Mouse (Mus musculus): ENCODE results near the gene Spo11. TPM values are rescaled to one million over a fixed set of nuclear protein-coding genes. Genes with fewer than 3 reads are reported as not detected.

Gene Spo11
- polyA plus RNA-seq, 1 experiment from 2014 or later: 1.0 TPM

DNA sequence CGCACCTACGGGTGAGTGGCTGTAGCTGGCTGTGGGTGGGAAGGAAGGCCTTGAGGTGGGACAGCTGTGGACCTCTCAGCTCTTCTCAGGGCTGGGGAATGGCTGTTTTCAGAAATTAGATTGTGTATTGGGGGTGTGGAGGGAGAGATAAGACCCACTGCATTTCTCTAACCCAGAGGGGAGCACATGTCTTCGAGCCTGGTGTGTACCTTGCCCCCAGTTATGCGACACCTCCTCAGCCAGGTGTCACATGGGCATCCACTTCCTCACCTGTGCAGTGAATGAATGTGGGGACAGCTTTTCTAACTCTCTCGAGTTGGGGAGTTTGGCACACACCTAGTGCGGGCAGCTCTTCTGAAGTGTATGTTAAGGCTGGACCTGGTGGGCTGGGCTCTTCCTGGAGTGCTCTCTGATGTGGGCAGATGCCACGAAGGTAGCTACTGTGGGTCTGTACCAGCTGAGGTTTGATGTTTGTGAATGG is 45.9 kb downstream of the Spo11 start:
- peak overlapping the region; percentile 83 for H3K4me2 ChIP-seq (replicated peaks)
- ATAC-seq (ENCODE audit: low FRiP score) (no peak), DNase-seq (ENCODE audit: low spot score) (no peak)
- WGBS: 89% methylated on average over 7 of the region's 7 CpGs
- H3K9ac ChIP-seq: peak overlapping the region; percentile 80
- peaks cover 22% of the 10 kb centered on the region for H3K27me3 ChIP-seq (ENCODE audit: control insufficient read depth, insufficient read depth, low read length)
- no peaks in the 10 kb centered on the region for H3K9me3 ChIP-seq (ENCODE audit: control insufficient read depth, low read length)
- H3K4me1 ChIP-seq (replicated peaks; ENCODE audit: control insufficient read depth, insufficient read depth, low read length): peaks cover 40% of the 10 kb centered on the region
- peak overlapping the region; percentile 89 for H3K4me3 ChIP-seq (replicated peaks; ENCODE audit: low read length)
- no peak overlapping the region for H3K27ac ChIP-seq
- 0 out of 2 replicates have a peak, but pooled peaks cover 8% of the 10 kb centered on the region for H3K36me3 ChIP-seq (replicated peaks; ENCODE audit: control insufficient read depth, insufficient read depth)

DNA sequence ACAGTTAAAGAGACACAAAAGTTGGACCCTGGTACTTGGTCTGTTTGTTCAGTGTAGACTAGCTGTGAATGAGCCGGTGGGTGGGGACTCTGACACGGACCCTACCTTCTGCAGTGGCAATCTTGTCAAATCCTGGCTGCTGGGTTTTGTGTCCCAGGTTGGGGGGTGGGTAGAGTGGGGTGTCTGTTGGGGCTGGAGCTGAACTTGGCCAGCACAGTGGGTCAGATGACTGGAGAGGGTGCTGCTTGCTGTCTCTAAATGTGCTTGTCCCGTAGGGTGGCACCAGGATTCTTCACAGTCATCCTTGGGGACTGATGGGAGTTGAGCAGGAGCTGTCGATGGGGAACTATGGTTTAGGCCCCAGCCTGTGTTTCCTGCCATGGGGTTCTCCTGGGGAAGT is 46.5 kb downstream of the Spo11 start:
- no peak overlapping the region for H3K27ac ChIP-seq
- H3K9me3 ChIP-seq (ENCODE audit: control insufficient read depth, low read length): no peaks in the 10 kb centered on the region
- no peak for ATAC-seq (ENCODE audit: low FRiP score)
- WGBS: 81% methylated on average over 4 of the region's 4 CpGs
- H3K4me3 ChIP-seq (replicated peaks; ENCODE audit: low read length): no peak overlapping the region
- H3K4me1 ChIP-seq (replicated peaks; ENCODE audit: control insufficient read depth, insufficient read depth, low read length): peaks cover 40% of the 10 kb centered on the region
- H3K27me3 ChIP-seq (ENCODE audit: control insufficient read depth, insufficient read depth, low read length): peaks cover 16% of the 10 kb centered on the region
- no peak overlapping the region for H3K9ac ChIP-seq
- DNase-seq (ENCODE audit: low spot score): no peak
- H3K4me2 ChIP-seq (replicated peaks): no peak overlapping the region
- 0 out of 2 replicates have a peak, but pooled peaks cover 8% of the 10 kb centered on the region for H3K36me3 ChIP-seq (replicated peaks; ENCODE audit: control insufficient read depth, insufficient read depth)

DNA sequence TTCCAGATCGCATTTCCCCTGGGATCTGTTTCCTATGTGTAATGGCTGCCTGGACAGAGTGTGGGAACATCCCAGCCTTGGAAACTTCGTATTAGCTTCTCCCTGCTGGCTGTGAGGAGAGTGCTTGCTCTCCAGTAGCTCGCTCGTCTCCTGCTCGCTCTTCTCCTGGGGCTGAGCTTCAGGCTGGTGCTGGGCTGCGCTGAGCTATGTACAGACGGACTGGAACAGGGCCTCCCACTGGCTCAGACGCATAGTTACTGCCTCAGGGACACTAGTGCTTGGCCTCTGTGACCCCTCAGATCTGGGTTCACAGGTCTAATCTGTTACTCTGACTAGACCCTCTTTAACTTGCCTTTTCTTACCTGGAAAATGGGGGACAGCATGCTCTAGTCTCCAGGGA is 46.9 kb downstream of the Spo11 start:
- H3K9ac ChIP-seq: no peak overlapping the region
- ATAC-seq (ENCODE audit: low FRiP score) (no peak), DNase-seq (ENCODE audit: low spot score) (no peak)
- H3K36me3 ChIP-seq (replicated peaks; ENCODE audit: control insufficient read depth, insufficient read depth): 0 out of 2 replicates have a peak, but pooled peaks cover 8% of the 10 kb centered on the region
- H3K27me3 ChIP-seq (ENCODE audit: control insufficient read depth, insufficient read depth, low read length): peaks cover 14% of the 10 kb centered on the region; the same call in 1 of the 2 replicates
- H3K9me3 ChIP-seq (ENCODE audit: control insufficient read depth, low read length): no peaks in the 10 kb centered on the region
- no peak overlapping the region for H3K4me2 ChIP-seq (replicated peaks)
- WGBS: 68% methylated on average over 8 of the region's 8 CpGs
- H3K27ac ChIP-seq: no peak overlapping the region
- peaks cover 40% of the 10 kb centered on the region for H3K4me1 ChIP-seq (replicated peaks; ENCODE audit: control insufficient read depth, insufficient read depth, low read length)
- no peak overlapping the region for H3K4me3 ChIP-seq (replicated peaks; ENCODE audit: low read length)

DNA sequence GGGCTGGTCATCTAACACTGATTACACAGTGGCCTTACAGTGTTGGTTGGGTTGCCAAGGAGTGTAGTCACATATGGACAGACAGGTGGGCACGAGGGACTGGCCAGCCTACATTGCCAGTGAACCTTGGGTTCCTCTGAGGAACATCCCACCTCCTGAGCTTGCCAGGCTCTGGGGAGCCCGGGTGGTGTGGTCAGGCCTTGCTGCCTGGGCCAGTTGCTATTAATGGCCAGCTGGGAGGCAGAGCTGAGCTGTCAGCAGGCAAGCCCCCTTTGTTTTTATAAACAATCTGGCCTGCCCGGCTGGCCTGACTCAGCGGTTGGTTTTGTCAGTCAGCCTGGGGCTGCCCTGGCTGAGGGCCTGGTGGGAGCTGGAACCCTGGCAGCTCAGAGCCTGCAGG is 47.4 kb downstream of the Spo11 start:
- DNase-seq (ENCODE audit: low spot score) (peak; percentile 40), ATAC-seq (ENCODE audit: low FRiP score) (no peak)
- Histone ChIP-seq H3K9me3 (ENCODE audit: control insufficient read depth, low read length) (no peaks in the 10 kb centered on the region), H3K4me3 (replicated peaks; ENCODE audit: low read length) (no peak overlapping the region), H3K9ac (0 out of 2 replicates have a peak overlapping the region, but pooled peaks have one; percentile 11), H3K36me3 (replicated peaks; ENCODE audit: control insufficient read depth, insufficient read depth) (peaks cover 14% of the 10 kb centered on the region; the same call in 1 of the 2 replicates), H3K4me2 (replicated peaks) (no peak overlapping the region; the same call in 1 of the 2 replicates), H3K27ac (no peak overlapping the region), H3K4me1 (replicated peaks; ENCODE audit: control insufficient read depth, insufficient read depth, low read length) (peaks cover 38% of the 10 kb centered on the region), H3K27me3 (ENCODE audit: control insufficient read depth, insufficient read depth, low read length) (peaks cover 12% of the 10 kb centered on the region; the same call in 1 of the 2 replicates)
- WGBS: 16% methylated on average over 4 of the region's 4 CpGs

DNA sequence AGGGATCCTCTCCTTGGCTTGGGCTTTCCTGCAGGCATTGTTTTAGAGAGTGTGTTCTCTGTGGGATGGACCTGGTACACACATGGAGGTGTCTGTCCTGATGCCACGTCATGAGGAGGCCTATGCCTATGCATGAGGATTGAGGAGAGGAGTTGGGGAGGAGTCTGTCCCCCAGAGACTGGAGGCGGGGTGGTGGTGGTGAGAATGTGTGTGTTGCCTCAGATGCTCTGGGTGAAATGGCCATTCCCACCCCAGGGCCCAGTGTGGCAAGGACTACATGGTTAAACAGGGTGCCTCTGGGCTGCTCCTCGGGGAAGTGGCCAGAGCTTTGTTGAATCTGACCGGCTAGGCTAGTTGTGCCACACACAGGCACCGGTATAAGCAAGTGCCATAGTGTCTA is 48.8 kb downstream of the Spo11 start:
- no peak for ATAC-seq (ENCODE audit: low FRiP score)
- DNase-seq (ENCODE audit: low spot score): no peak
- Histone ChIP-seq H3K36me3 (replicated peaks; ENCODE audit: control insufficient read depth, insufficient read depth) (peaks cover 17% of the 10 kb centered on the region), H3K9me3 (ENCODE audit: control insufficient read depth, low read length) (no peaks in the 10 kb centered on the region), H3K4me2 (replicated peaks) (no peak overlapping the region), H3K9ac (no peak overlapping the region), H3K4me3 (replicated peaks; ENCODE audit: low read length) (no peak overlapping the region), H3K27me3 (ENCODE audit: control insufficient read depth, insufficient read depth, low read length) (no peaks in the 10 kb centered on the region), H3K27ac (no peak overlapping the region), H3K4me1 (replicated peaks; ENCODE audit: control insufficient read depth, insufficient read depth, low read length) (peaks cover 32% of the 10 kb centered on the region)
- WGBS: 84% methylated on average over 5 of the region's 5 CpGs

DNA sequence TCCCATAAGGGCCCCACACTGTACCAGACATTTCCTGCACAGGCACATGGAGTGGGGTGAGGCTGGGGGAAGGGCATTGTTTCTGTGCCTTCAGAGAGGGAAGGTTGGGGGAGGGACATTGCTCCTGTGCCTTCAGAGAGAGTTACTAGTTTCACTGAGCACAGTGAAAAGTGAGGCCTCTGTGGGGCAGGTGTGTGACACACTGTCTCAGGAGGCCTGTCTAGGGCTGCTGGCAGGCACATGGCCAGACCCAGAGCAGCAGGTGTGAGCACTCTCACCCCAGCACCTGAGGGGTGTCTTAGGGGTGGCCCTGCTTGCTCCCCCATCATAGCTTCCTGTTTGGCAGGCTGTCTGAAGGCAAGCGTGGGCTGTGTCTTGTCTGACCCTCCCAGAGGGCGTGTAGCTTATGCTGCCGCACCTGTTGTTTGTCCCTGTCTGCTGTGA is 49.2 kb downstream of the Spo11 start:
- peaks cover 32% of the 10 kb centered on the region for H3K4me1 ChIP-seq (replicated peaks; ENCODE audit: control insufficient read depth, insufficient read depth, low read length)
- WGBS: 79% methylated on average over 3 of the region's 3 CpGs
- no peak for ATAC-seq (ENCODE audit: low FRiP score)

DNA sequence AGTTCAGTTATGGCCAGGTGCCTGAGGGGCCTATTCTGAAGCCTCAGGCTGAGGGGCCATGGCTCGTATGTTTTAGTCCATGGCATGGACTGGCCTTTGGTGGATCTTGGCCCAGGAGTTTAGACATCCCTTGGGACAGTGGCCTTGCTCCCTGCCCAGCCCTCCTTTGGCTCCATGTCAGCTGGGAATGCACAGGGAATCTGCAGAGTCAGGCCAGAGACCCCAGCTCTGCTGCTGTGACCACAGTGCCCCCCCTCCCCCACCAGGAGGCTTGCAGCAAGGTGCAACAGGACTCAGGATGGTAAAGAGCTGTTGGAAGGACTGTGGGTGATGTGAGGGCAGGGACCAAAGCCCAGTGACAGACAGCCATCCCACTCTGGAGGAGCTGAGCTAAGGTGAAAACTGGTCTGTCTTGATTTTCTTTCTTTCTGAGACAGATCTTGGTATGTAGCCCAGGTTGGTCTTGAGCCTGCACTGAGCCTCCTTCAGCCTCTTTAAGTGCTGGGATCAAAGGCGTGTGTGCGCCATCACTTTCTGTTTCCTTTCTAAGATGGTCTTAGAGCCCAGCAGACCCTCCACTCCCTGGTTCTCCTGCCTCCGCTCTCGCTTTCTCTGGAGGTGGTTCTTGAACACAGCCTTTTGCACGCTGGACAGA is 49.8 kb downstream of the Spo11 start:
- 97% methylated on average over 6 of the region's 6 CpGs for whole genome bisulfite sequencing
- Histone ChIP-seq H3K4me2 (replicated peaks) (no peak overlapping the region), H3K9me3 (ENCODE audit: control insufficient read depth, low read length) (no peaks in the 10 kb centered on the region), H3K27me3 (ENCODE audit: control insufficient read depth, insufficient read depth, low read length) (no peaks in the 10 kb centered on the region), H3K9ac (no peak overlapping the region), H3K27ac (no peak overlapping the region), H3K4me1 (replicated peaks; ENCODE audit: control insufficient read depth, insufficient read depth, low read length) (peaks cover 29% of the 10 kb centered on the region), H3K36me3 (replicated peaks; ENCODE audit: control insufficient read depth, insufficient read depth) (peaks cover 27% of the 10 kb centered on the region), H3K4me3 (replicated peaks; ENCODE audit: low read length) (no peak overlapping the region)
- no peak for DNase-seq (ENCODE audit: low spot score)
- ATAC-seq (ENCODE audit: low FRiP score): no peak

More for the DNA sequence above, 49.2 kb downstream of the Spo11 start:
- Histone ChIP-seq H3K36me3 (replicated peaks; ENCODE audit: control insufficient read depth, insufficient read depth) (peaks cover 22% of the 10 kb centered on the region), H3K4me3 (replicated peaks; ENCODE audit: low read length) (no peak overlapping the region), H3K9ac (no peak overlapping the region), H3K9me3 (ENCODE audit: control insufficient read depth, low read length) (no peaks in the 10 kb centered on the region), H3K27ac (no peak overlapping the region), H3K4me2 (replicated peaks) (no peak overlapping the region), H3K27me3 (ENCODE audit: control insufficient read depth, insufficient read depth, low read length) (no peaks in the 10 kb centered on the region)
- DNase-seq (ENCODE audit: low spot score): no peak

DNA sequence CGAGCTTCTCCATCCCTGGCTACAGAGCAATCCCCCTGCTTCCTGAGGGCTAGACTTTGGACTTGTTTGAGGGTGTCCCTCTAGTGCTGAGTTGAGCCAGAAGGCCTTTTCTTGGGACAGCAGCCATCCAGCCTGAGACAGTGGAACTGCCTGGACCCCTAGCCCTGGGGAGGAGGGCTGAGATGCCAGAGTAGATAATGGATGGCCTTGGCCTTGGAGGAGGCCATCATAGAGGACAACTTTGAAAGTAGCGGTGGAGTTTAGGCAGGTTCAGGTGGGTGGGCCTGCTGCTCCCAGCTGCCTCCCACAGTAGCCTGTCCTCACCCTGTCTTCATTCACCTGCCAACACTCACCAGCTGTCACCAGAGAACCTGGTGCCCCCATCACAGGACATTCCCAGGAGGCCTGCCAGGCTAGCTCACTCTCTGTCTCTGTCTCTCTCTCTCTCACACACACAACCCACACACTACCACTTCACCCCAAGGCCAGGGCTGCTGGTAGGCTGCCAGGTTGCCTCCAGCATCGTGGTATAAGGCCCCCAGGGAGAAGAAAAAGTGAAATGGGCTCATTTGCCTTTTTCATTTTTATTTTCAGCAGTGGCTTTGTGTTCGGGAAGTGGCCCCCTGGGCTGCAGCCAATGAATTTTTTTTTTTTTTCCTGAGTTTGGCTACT is 50.5 kb downstream of the Spo11 start:
- no peaks in the 10 kb centered on the region for H3K9me3 ChIP-seq (ENCODE audit: control insufficient read depth, low read length)
- WGBS: 70% methylated on average over 4 of the region's 4 CpGs
- no peak for ATAC-seq (ENCODE audit: low FRiP score)
- H3K9ac ChIP-seq: no peak overlapping the region
- no peak overlapping the region for H3K4me2 ChIP-seq (replicated peaks)
- peaks cover 31% of the 10 kb centered on the region for H3K36me3 ChIP-seq (replicated peaks; ENCODE audit: control insufficient read depth, insufficient read depth)
- no peaks in the 10 kb centered on the region for H3K27me3 ChIP-seq (ENCODE audit: control insufficient read depth, insufficient read depth, low read length)
- H3K27ac ChIP-seq: no peak overlapping the region
- no peak overlapping the region for H3K4me3 ChIP-seq (replicated peaks; ENCODE audit: low read length)
- no peak for DNase-seq (ENCODE audit: low spot score)
- peaks cover 23% of the 10 kb centered on the region for H3K4me1 ChIP-seq (replicated peaks; ENCODE audit: control insufficient read depth, insufficient read depth, low read length)

DNA sequence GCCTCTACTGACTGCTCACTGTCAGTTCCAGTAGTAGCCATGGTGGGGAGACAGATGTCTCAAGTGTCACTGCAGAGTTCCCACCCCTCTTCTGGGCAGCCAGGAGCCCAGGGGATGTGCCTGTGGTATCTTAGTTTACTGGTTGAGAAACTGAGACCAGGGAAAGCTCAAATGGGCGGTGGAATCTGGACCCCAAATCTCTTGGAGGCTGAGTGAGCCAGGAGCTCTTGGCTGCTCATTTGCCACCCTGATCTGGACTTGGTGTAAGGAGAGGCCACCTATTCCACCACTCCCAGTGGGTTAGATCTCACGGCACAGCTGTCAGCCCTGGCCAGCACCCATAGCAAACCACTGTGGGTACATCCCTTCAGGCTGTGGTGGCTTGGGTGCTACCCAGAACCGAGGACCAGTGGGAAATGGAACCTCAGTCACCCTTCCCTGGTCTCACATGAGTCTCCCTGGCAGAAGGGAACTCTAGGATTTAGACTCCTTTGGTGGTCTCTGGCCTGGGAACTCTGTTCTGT is 51.1 kb downstream of the Spo11 start:
- H3K27ac ChIP-seq: no peak overlapping the region
- 83% methylated on average over 3 of the region's 3 CpGs for WGBS
- no peak overlapping the region for H3K9ac ChIP-seq
- no peak overlapping the region for H3K4me3 ChIP-seq (replicated peaks; ENCODE audit: low read length)
- no peaks in the 10 kb centered on the region for H3K27me3 ChIP-seq (ENCODE audit: control insufficient read depth, insufficient read depth, low read length)
- H3K4me1 ChIP-seq (replicated peaks; ENCODE audit: control insufficient read depth, insufficient read depth, low read length): peaks cover 16% of the 10 kb centered on the region
- DNase-seq (ENCODE audit: low spot score) (no peak), ATAC-seq (ENCODE audit: low FRiP score) (no peak)
- H3K9me3 ChIP-seq (ENCODE audit: control insufficient read depth, low read length): no peaks in the 10 kb centered on the region
- H3K36me3 ChIP-seq (replicated peaks; ENCODE audit: control insufficient read depth, insufficient read depth): peaks cover 36% of the 10 kb centered on the region
- H3K4me2 ChIP-seq (replicated peaks): no peak overlapping the region

Data from hindbrain, embryonic 14.5 days (tissue).